Mouse (Mus musculus): ENCODE results near the gene Tmem183a. TPM values are rescaled to one million over a fixed set of nuclear protein-coding genes. Genes with fewer than 3 reads are reported as not detected.
A peak's percentile ranks its signal among the peaks of the same experiment; 100 is the strongest.

Gene Tmem183a
- polyA plus RNA-seq, 1 experiment, result 13.0 TPM

DNA sequence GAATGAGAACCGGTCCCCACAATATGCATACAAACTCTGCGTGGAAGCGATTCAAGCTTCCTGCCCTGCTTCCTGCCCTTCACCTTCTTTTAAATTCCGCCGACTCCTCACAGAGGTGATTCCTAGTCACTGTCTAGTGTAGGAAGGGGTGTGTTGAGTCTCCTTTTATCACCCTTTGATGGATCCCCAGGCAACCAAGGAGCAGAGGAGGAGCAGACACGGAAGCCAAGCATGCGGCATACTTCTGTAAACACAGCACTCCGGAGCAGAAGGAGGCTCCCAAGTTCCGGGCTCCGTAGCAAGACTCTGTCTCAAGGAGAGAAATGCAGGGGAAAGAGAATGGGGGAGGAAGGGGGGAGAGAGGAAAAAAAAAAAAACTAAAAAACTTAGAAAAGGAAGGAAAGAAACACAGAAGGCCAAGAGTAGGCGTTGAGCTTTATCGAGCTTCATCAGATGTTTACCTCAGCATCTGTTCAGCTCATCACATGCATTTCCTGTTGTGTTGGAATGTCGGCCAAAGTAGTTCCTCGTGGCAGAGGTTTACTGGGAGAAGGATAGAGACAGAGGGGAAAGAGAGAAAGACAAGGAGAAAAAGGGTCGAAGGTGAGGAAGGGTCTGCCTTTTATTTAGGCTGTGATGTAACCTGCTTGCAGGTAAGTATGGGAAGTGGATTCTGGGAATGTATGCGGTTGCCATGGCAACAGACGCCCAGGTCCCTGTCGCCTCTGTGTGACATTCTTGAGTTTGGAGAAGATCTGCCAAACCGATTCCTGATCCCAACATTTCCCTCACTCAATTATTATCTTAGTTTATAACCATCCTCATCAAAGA, 20.2 kb upstream of the Tmem183a start:
- H3K4me3 ChIP-seq (replicated peaks), result peak overlapping the region; percentile 83
- H3K36me3 ChIP-seq (replicated peaks; ENCODE audit: low read length), result no peaks in the 10 kb centered on the region
- no peak for TF ChIP-seq FLI1 (IDR thresholded peaks at IDR 0.05; ENCODE audit: low read length)
- TF ChIP-seq GATA1 (IDR thresholded peaks at IDR 0.05; ENCODE audit: borderline replicate concordance, low read length), result no peak
- H3K4me1 ChIP-seq, result peaks cover 10% of the 10 kb centered on the region
- H3K9me3 ChIP-seq, result peaks cover 9% of the 10 kb centered on the region
- peaks cover 39% of the 10 kb centered on the region for H3K27me3 ChIP-seq (replicated peaks)

DNA sequence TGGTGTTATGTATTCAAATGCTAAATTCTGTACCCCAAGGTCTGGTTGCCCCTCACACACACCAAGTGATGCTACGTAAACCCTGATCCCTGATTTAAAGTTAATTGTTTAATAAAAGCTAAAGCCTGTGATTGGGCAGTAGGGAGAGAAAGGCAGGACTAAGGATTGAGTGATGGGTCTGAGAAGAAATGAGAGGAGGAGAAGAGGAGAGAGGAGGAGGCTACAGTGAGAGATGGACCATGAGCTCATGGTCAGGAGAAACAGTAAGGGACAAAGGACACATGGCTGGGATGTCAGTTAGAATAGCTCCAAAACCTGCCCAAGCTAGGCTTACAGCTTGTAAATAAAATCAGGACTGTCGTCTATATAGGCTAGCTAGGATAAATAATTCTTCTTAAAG, 19.3 kb upstream of the Tmem183a start:
- Histone ChIP-seq H3K27me3 (replicated peaks) (peaks cover 42% of the 10 kb centered on the region), H3K36me3 (replicated peaks; ENCODE audit: low read length) (no peaks in the 10 kb centered on the region)

GRCm38 (mm10) chr1:134374124-134374523, 12.3 kb upstream of the Tmem183a start:
- H3K9me3 ChIP-seq, result peaks cover 29% of the 10 kb centered on the region
- TF ChIP-seq GATA1 (IDR thresholded peaks at IDR 0.05; ENCODE audit: borderline replicate concordance, low read length) (no peak), FLI1 (IDR thresholded peaks at IDR 0.05; ENCODE audit: low read length) (no peak)
- H3K4me1 ChIP-seq, result no peaks in the 10 kb centered on the region
- H3K27me3 ChIP-seq (replicated peaks), result peaks cover 25% of the 10 kb centered on the region
- H3K4me3 ChIP-seq (replicated peaks), result no peak overlapping the region
- H3K36me3 ChIP-seq (replicated peaks; ENCODE audit: low read length), result no peaks in the 10 kb centered on the region

More for the DNA sequence above, 19.3 kb upstream of the Tmem183a start:
- TF ChIP-seq GATA1 (IDR thresholded peaks at IDR 0.05; ENCODE audit: borderline replicate concordance, low read length), result no peak
- no peak for TF ChIP-seq FLI1 (IDR thresholded peaks at IDR 0.05; ENCODE audit: low read length)
- Histone ChIP-seq H3K4me1 (peaks cover 10% of the 10 kb centered on the region), H3K4me3 (replicated peaks) (no peak overlapping the region), H3K9me3 (peaks cover 9% of the 10 kb centered on the region)

- H3K27me3 ChIP-seq (replicated peaks), result peaks cover 3% of the 10 kb centered on the region
- no peak overlapping the region for H3K4me3 ChIP-seq (replicated peaks)
- TF ChIP-seq GATA1 (IDR thresholded peaks at IDR 0.05; ENCODE audit: borderline replicate concordance, low read length) (no peak), FLI1 (IDR thresholded peaks at IDR 0.05; ENCODE audit: low read length) (no peak)
- peaks cover 29% of the 10 kb centered on the region for H3K9me3 ChIP-seq
- H3K36me3 ChIP-seq (replicated peaks; ENCODE audit: low read length), result no peaks in the 10 kb centered on the region
- H3K4me1 ChIP-seq, result peaks cover 19% of the 10 kb centered on the region
These were observed 7.1 kb upstream of the Tmem183a start for GRCm38 (mm10) chr1:134368777-134369337.

DNA sequence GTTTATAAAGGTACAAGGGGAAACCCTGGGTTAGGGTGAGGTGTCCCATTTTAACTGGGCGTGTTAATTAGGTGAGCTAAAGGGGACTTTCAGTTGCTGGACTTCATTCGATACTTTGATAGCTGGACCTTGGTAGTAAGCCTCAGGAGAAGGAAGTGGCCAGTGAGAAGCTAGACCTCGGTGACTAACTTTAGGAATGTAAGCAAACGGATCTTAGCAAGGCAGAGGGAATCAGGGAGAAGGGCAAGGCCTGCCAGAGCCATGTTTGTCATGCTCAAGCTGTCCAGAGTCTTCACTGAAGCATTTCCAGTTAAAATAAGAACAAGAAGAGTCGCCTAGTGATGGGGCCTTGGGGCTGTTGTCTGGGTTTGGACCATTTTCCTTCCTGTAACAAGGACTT, 3.7 kb upstream of the Tmem183a start:
- H3K4me1 ChIP-seq, result peaks cover 31% of the 10 kb centered on the region

DNA sequence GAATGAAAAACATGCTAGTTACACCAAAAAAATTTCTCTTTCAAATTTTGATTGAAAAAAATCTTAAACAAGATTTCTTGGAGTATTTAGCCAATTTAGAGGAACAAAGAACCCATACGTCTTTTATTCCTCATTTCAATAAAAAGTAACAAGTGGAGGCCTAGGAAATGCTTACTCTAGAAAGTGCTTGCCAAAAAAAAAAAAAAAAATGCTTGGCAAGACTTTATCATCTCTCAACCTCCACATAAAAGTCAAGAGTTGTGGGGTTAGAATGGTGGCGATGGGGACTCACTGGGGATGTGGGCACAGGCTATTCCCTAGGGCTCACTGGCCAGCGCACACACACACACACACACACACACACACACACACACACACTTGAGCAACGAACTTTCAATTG, 1.4 kb upstream of the Tmem183a start:
- Histone ChIP-seq H3K9me3 (no peaks in the 10 kb centered on the region), H3K36me3 (replicated peaks; ENCODE audit: low read length) (peaks cover 23% of the 10 kb centered on the region), H3K27me3 (replicated peaks) (no peaks in the 10 kb centered on the region), H3K4me1 (peaks cover 43% of the 10 kb centered on the region), H3K4me3 (replicated peaks) (no peak overlapping the region)
- TF ChIP-seq GATA1 (IDR thresholded peaks at IDR 0.05; ENCODE audit: borderline replicate concordance, low read length), result no peak
- TF ChIP-seq FLI1 (IDR thresholded peaks at IDR 0.05; ENCODE audit: low read length), result no peak

More for the DNA sequence above, 3.7 kb upstream of the Tmem183a start:
- Histone ChIP-seq H3K4me3 (replicated peaks) (no peak overlapping the region), H3K36me3 (replicated peaks; ENCODE audit: low read length) (peaks cover 2% of the 10 kb centered on the region), H3K27me3 (replicated peaks) (no peaks in the 10 kb centered on the region), H3K9me3 (peaks cover 10% of the 10 kb centered on the region)
- TF ChIP-seq FLI1 (IDR thresholded peaks at IDR 0.05; ENCODE audit: low read length) (no peak), GATA1 (IDR thresholded peaks at IDR 0.05; ENCODE audit: borderline replicate concordance, low read length) (no peak)

- TF ChIP-seq FLI1 (IDR thresholded peaks at IDR 0.05; ENCODE audit: low read length) (no peak), GATA1 (IDR thresholded peaks at IDR 0.05; ENCODE audit: borderline replicate concordance, low read length) (no peak)
- Histone ChIP-seq H3K4me3 (replicated peaks) (peak overlapping the region; percentile 96), H3K9me3 (no peaks in the 10 kb centered on the region), H3K27me3 (replicated peaks) (no peaks in the 10 kb centered on the region), H3K4me1 (peaks cover 47% of the 10 kb centered on the region), H3K36me3 (replicated peaks; ENCODE audit: low read length) (peaks cover 36% of the 10 kb centered on the region)
These were observed 453 bp downstream of the Tmem183a start for GRCm38 (mm10) chr1:134361195-134361856.

GRCm38 (mm10) chr1:134360656-134361055, 1.1 kb downstream of the Tmem183a start:
- H3K9me3 ChIP-seq, result no peaks in the 10 kb centered on the region
- no peaks in the 10 kb centered on the region for H3K27me3 ChIP-seq (replicated peaks)
- no peak for TF ChIP-seq GATA1 (IDR thresholded peaks at IDR 0.05; ENCODE audit: borderline replicate concordance, low read length)
- no peak for TF ChIP-seq FLI1 (IDR thresholded peaks at IDR 0.05; ENCODE audit: low read length)
- peak overlapping the region; percentile 96 for H3K4me3 ChIP-seq (replicated peaks)
- H3K4me1 ChIP-seq, result peaks cover 47% of the 10 kb centered on the region
- peaks cover 43% of the 10 kb centered on the region for H3K36me3 ChIP-seq (replicated peaks; ENCODE audit: low read length)

DNA sequence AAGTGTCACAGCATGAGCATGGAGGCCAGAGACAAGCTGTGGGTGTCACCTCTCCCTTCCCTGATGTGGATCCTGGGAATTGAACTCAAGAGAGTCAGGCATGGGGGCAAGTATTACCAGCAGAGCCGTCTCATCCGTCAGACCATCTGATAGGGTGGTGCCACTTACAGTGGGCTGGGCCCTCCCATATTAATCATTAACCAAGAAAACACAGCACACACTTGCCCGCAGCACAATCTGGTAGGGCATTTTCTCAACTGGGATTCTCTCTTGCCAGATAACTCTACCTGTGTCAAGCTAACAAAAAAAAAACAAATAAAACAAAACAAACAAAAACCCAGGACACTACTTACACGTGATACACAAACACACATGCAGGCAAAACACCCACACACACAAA, 4.3 kb downstream of the Tmem183a start:
- no peaks in the 10 kb centered on the region for H3K9me3 ChIP-seq
- H3K4me3 ChIP-seq (replicated peaks), result no peak overlapping the region
- H3K4me1 ChIP-seq, result peaks cover 27% of the 10 kb centered on the region
- TF ChIP-seq GATA1 (IDR thresholded peaks at IDR 0.05; ENCODE audit: borderline replicate concordance, low read length) (no peak), FLI1 (IDR thresholded peaks at IDR 0.05; ENCODE audit: low read length) (no peak)
- peaks cover 75% of the 10 kb centered on the region for H3K36me3 ChIP-seq (replicated peaks; ENCODE audit: low read length)
- no peaks in the 10 kb centered on the region for H3K27me3 ChIP-seq (replicated peaks)

GRCm38 (mm10) chr1:134353326-134353725, 8.5 kb downstream of the Tmem183a start:
- H3K36me3 ChIP-seq (replicated peaks; ENCODE audit: low read length), result peaks cover 91% of the 10 kb centered on the region
- H3K27me3 ChIP-seq (replicated peaks), result no peaks in the 10 kb centered on the region
- peaks cover 8% of the 10 kb centered on the region for H3K4me1 ChIP-seq
- H3K9me3 ChIP-seq, result no peaks in the 10 kb centered on the region
- H3K4me3 ChIP-seq (replicated peaks), result no peak overlapping the region
- no peak for TF ChIP-seq FLI1 (IDR thresholded peaks at IDR 0.05; ENCODE audit: low read length)
- TF ChIP-seq GATA1 (IDR thresholded peaks at IDR 0.05; ENCODE audit: borderline replicate concordance, low read length), result no peak

Data from megakaryocyte, embryonic 14.5 days (primary cell).